Mouse (Mus musculus): ENCODE measurements at regions not wholly inside any gene's neighbourhood (a gene's known extent, or its start where the extent isn't known, plus 50 kb on each side); places are given as distances from the start of the nearest gene placed in this dataset.

- TF ChIP-seq EP300 (optimal IDR thresholded peaks at IDR 0.05) (no peak), CTCF (IDR thresholded peaks at IDR 0.05; ENCODE audit: low read depth) (no peak)
These were observed 187.9 kb upstream of the Chl1 start for GRCm38 (mm10) chr6:103322442-103322841.
